Mouse (Mus musculus) heart, embryonic 15.5 days (tissue): ENCODE measurements around the gene Zc3h18. TPM values are rescaled to one million over a fixed set of nuclear protein-coding genes. Genes with fewer than 3 reads are reported as not detected.

Experiments used
- ATAC-seq: fragments of 200-750 bp; cut with Nextera tagmentation; replicated peaks from 2 replicates; pipeline ENCODE4 v1.8.0; 2017; ENCODE audit warnings: low read depth, moderate TSS enrichment; ENCODE audit not compliant: insufficient number of reproducible peaks, insufficient read depth, low FRiP score
- H3K27ac ChIP-seq: fragments of 300-500 bp; sonication (generic); 2 replicates; pipeline ENCODE4 v1.5.1; 2015; ENCODE audit warnings: mild to moderate bottlenecking, inconsistent platforms
- H3K27me3 ChIP-seq: fragments of 300-500 bp; sonication (generic); 2 replicates; pipeline ENCODE4 v1.6.1; 2015; ENCODE audit warnings: inconsistent platforms
- H3K36me3 ChIP-seq: fragments of 300-500 bp; sonication (generic); 2 replicates; pipeline ENCODE4 v1.6.1; 2015; ENCODE audit warnings: mild to moderate bottlenecking, inconsistent platforms
- H3K4me1 ChIP-seq: fragments of 300-500 bp; sonication (generic); replicated peaks from 2 replicates; pipeline ENCODE4 v1.6.1; 2015; ENCODE audit warnings: inconsistent platforms
- H3K4me2 ChIP-seq: fragments of 300-500 bp; sonication (generic); 2 replicates; pipeline ENCODE4 v1.6.1; 2015; ENCODE audit warnings: inconsistent platforms, mild to moderate bottlenecking, moderate library complexity
- H3K4me3 ChIP-seq: fragments of 300-500 bp; sonication (generic); 2 replicates; pipeline ENCODE4 v1.5.1; 2015; ENCODE audit warnings: mild to moderate bottlenecking, inconsistent platforms
- H3K9ac ChIP-seq: fragments of 300-500 bp; sonication (generic); 2 replicates; pipeline ENCODE4 v1.6.1; 2015; ENCODE audit warnings: mild to moderate bottlenecking, inconsistent platforms
- H3K9me3 ChIP-seq: fragments of 300-500 bp; sonication (generic); replicated peaks from 2 replicates; pipeline ENCODE4 v1.6.1; 2016; ENCODE audit warnings: inconsistent platforms
- WGBS: fragments of 180-500 bp; shearing (Covaris S2); methylation state at CpG from one replicate; pipeline ENCODE4 v1.1.7; 2015; ENCODE audit warnings: mixed read lengths; 5-methylcytosine and 5-hydroxymethylcytosine counted together
- polyA plus RNA-seq: library from polyadenylated mRNA; unstranded; fragments of >200 nt; fragmentation: Nextera tagmentation; extraction: Ambion mirVana; gene quantifications from 2 replicates; pipeline ENCODE4 v1.2.1, GENCODE M21; 2015

Gene Zc3h18
- 26.1 and 31.0 TPM in 2 replicates for polyA plus RNA-seq

- ATAC-seq = peak; percentile 96
- Histone ChIP-seq H3K4me1 (peaks cover 27% of the 10 kb centered on the region), H3K36me3 (peaks cover 16% of the 10 kb centered on the region; the same call in 1 of the 2 replicates), H3K27me3 (no peaks in the 10 kb centered on the region), H3K9ac (peak within 1 kb of the TSS; percentile 88), H3K4me2 (peak within 1 kb of the TSS; percentile 80), H3K4me3 (peak within 1 kb of the TSS; percentile 84), H3K27ac (peak within 1 kb of the TSS; percentile 91), H3K9me3 (no peaks in the 10 kb centered on the region)
- WGBS = under 1% methylated on average over 106 of the region's 107 CpGs
These were observed at the start of gene Zc3h18 for GRCm38 (mm10) chr8:122376365-122377231. Zc3h18 (plus strand) TSS chr8:122376609.

- H3K9me3 ChIP-seq = no peaks in the 10 kb centered on the region
- no peak overlapping the region for H3K9ac ChIP-seq
- peaks cover 79% of the 10 kb centered on the region for H3K4me1 ChIP-seq
- no peak overlapping the region for H3K4me3 ChIP-seq
- no peak overlapping the region for H3K4me2 ChIP-seq
- peak overlapping the region; percentile 70 for H3K27ac ChIP-seq
- peaks cover 12% of the 10 kb centered on the region; the same call in 1 of the 2 replicates for H3K36me3 ChIP-seq
- no peaks in the 10 kb centered on the region for H3K27me3 ChIP-seq
- no peak for ATAC-seq
- WGBS = 41% methylated on average over 8 of the region's 8 CpGs
These were observed 47.3 kb upstream of the Zc3h18 start for GRCm38 (mm10) chr8:122329072-122329471.

- H3K9ac ChIP-seq = no peak overlapping the region
- 0 out of 2 replicates have a peak, but pooled peaks cover 3% of the 10 kb centered on the region for H3K27me3 ChIP-seq
- WGBS = 75% methylated on average over 22 of the region's 22 CpGs
- no peaks in the 10 kb centered on the region for H3K9me3 ChIP-seq
- H3K27ac ChIP-seq = peak overlapping the region; percentile 70
- H3K4me2 ChIP-seq = no peak overlapping the region
- H3K4me3 ChIP-seq = no peak overlapping the region
- peaks cover 72% of the 10 kb centered on the region for H3K4me1 ChIP-seq
- peaks cover 18% of the 10 kb centered on the region for H3K36me3 ChIP-seq
- ATAC-seq = no peak
These were observed 46.7 kb upstream of the Zc3h18 start for GRCm38 (mm10) chr8:122329553-122330239.

GRCm38 (mm10) chr8:122330446-122331133 is 45.8 kb upstream of the Zc3h18 start:
- Histone ChIP-seq H3K4me2 (no peak overlapping the region), H3K4me3 (no peak overlapping the region), H3K36me3 (peaks cover 27% of the 10 kb centered on the region), H3K27ac (peak overlapping the region; percentile 70), H3K9ac (peak overlapping the region; percentile 35; the same call in 1 of the 2 replicates), H3K9me3 (no peaks in the 10 kb centered on the region), H3K27me3 (0 out of 2 replicates have a peak, but pooled peaks cover 3% of the 10 kb centered on the region), H3K4me1 (peaks cover 64% of the 10 kb centered on the region)
- 48% methylated on average over 12 of the region's 12 CpGs for WGBS
- no peak for ATAC-seq

GRCm38 (mm10) chr8:122331134-122331523 is 45.3 kb upstream of the Zc3h18 start:
- Histone ChIP-seq H3K4me2 (no peak overlapping the region), H3K36me3 (peaks cover 33% of the 10 kb centered on the region), H3K9ac (peak overlapping the region; percentile 35; the same call in 1 of the 2 replicates), H3K4me3 (no peak overlapping the region), H3K27me3 (0 out of 2 replicates have a peak, but pooled peaks cover 3% of the 10 kb centered on the region), H3K9me3 (no peaks in the 10 kb centered on the region), H3K4me1 (peaks cover 62% of the 10 kb centered on the region), H3K27ac (peak overlapping the region; percentile 70)
- peak; percentile 58 for ATAC-seq
- 58% methylated on average over 3 of the region's 3 CpGs for WGBS

GRCm38 (mm10) chr8:122332753-122333506 is 43.5 kb upstream of the Zc3h18 start:
- no peak overlapping the region for H3K4me2 ChIP-seq
- H3K9ac ChIP-seq = no peak overlapping the region
- WGBS = 70% methylated on average over 6 of the region's 6 CpGs
- no peak for ATAC-seq
- no peaks in the 10 kb centered on the region for H3K9me3 ChIP-seq
- peaks cover 7% of the 10 kb centered on the region; the same call in 1 of the 2 replicates for H3K27me3 ChIP-seq
- H3K4me3 ChIP-seq = no peak overlapping the region
- H3K36me3 ChIP-seq = peaks cover 51% of the 10 kb centered on the region
- peaks cover 56% of the 10 kb centered on the region for H3K4me1 ChIP-seq
- H3K27ac ChIP-seq = no peak overlapping the region

- no peak overlapping the region for H3K4me3 ChIP-seq
- no peak overlapping the region for H3K9ac ChIP-seq
- peaks cover 50% of the 10 kb centered on the region for H3K4me1 ChIP-seq
- H3K4me2 ChIP-seq = no peak overlapping the region
- H3K36me3 ChIP-seq = peaks cover 51% of the 10 kb centered on the region
- ATAC-seq = no peak
- 89% methylated on average over 7 of the region's 7 CpGs for WGBS
- H3K27me3 ChIP-seq = peaks cover 7% of the 10 kb centered on the region; the same call in 1 of the 2 replicates
- H3K27ac ChIP-seq = no peak overlapping the region
- H3K9me3 ChIP-seq = no peaks in the 10 kb centered on the region
These were observed 42.9 kb upstream of the Zc3h18 start for GRCm38 (mm10) chr8:122333531-122333930.

GRCm38 (mm10) chr8:122334791-122335490 is 41.5 kb upstream of the Zc3h18 start:
- H3K9ac ChIP-seq = no peak overlapping the region
- H3K4me3 ChIP-seq = no peak overlapping the region
- ATAC-seq = no peak
- H3K27ac ChIP-seq = no peak overlapping the region
- H3K4me1 ChIP-seq = peaks cover 36% of the 10 kb centered on the region
- H3K4me2 ChIP-seq = no peak overlapping the region
- WGBS = 89% methylated on average over 13 of the region's 13 CpGs
- H3K36me3 ChIP-seq = peaks cover 59% of the 10 kb centered on the region
- H3K27me3 ChIP-seq = peaks cover 7% of the 10 kb centered on the region; the same call in 1 of the 2 replicates
- H3K9me3 ChIP-seq = no peaks in the 10 kb centered on the region

GRCm38 (mm10) chr8:122335638-122336250 is 40.7 kb upstream of the Zc3h18 start:
- 50% methylated on average over 57 of the region's 57 CpGs for WGBS
- H3K27ac ChIP-seq = no peak overlapping the region
- no peaks in the 10 kb centered on the region for H3K9me3 ChIP-seq
- H3K9ac ChIP-seq = no peak overlapping the region
- ATAC-seq = no peak
- peaks cover 61% of the 10 kb centered on the region for H3K36me3 ChIP-seq
- H3K4me2 ChIP-seq = peak overlapping the region; percentile 59
- peak overlapping the region; percentile 35 for H3K4me3 ChIP-seq
- peaks cover 7% of the 10 kb centered on the region; the same call in 1 of the 2 replicates for H3K27me3 ChIP-seq
- peaks cover 28% of the 10 kb centered on the region for H3K4me1 ChIP-seq
